Mouse (Mus musculus): ENCODE measurements around the gene Nfe2.

GRCm38 (mm10) chr15:103257790-103258728, at the start of gene Nfe2:
- TF ChIP-seq POLR2A (IDR thresholded peaks at IDR 0.05; ENCODE audit: low read depth, low read length): no peak
- no peak for TF ChIP-seq CTCF (IDR thresholded peaks at IDR 0.05; ENCODE audit: borderline replicate concordance, insufficient read depth, low read length)

Data from embryonic fibroblast, embryonic 13.5 days (primary cell).